ENCODE assay signal across 10 mouse cellular contexts in the genomic region with DNA sequence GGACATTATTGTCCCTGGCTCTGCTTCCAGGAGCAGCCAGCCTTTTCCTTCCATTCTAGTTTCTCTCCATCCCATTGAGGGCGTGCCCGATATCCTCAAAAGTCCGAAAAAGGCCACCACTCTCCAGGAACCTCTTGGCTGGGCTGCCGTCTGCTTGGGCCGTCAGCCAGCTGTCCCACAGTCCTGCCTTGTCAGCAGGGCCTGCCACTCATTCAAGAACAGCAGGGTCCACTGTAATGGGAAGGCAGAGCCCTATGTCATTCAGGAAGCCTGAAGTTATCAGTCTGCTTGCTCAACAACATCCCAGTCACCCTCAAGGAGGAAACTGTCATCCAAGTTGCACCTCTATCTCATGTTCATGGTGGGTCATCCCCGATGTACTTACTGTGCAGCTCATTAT.
DNase-seq lines count a peak whose midpoint lies in the region; ATAC-seq and TF ChIP-seq lines count a peak whose summit lies in the region.
"Had no signal": no experiment of that assay in that cellular context is flagged by ENCODE, and none has a peak within 500 bp of the region (broad histone marks: within the 10 kb centered on the region; RNA-seq: fewer than 3 reads in every experiment).

No protein-coding gene starts in this region.

- H3K4me3 ChIP-seq in heart, embryonic 11.5 days (ENCODE audit: low read depth, low read length), result no peak overlapping the region
- H3K4me3 ChIP-seq in lung, embryonic 16.5 days (ENCODE audit: low read length), result no peak overlapping the region
- H3K4me3 ChIP-seq in lung, adult 2 months (replicated peaks; ENCODE audit: extremely low read depth, low read depth, low read length), result no peak overlapping the region
- H3K4me3 ChIP-seq in forebrain, embryonic 16.5 days (replicated peaks; ENCODE audit: low read length), result no peak overlapping the region

- no peaks in the 10 kb centered on the region for H3K9me3 ChIP-seq in heart, embryonic 11.5 days (replicated peaks; ENCODE audit: control insufficient read depth, low read length)
- H3K9me3 ChIP-seq in lung, embryonic 16.5 days (ENCODE audit: control insufficient read depth, low read length), result no peaks in the 10 kb centered on the region
- H3K9me3 ChIP-seq in forebrain, embryonic 16.5 days (ENCODE audit: control insufficient read depth, low read length), result no peaks in the 10 kb centered on the region

- H3K9ac ChIP-seq in heart, embryonic 11.5 days (ENCODE audit: low read depth, low read length), result no peak overlapping the region
- no peak overlapping the region for H3K9ac ChIP-seq in lung, embryonic 16.5 days (ENCODE audit: low read length)
- H3K9ac ChIP-seq in forebrain, embryonic 16.5 days (replicated peaks; ENCODE audit: low read depth, low read length), result no peak overlapping the region

- ATAC-seq in heart, embryonic 11.5 days (replicated peaks; ENCODE audit: insufficient number of reproducible peaks, low FRiP score, low TSS enrichment), result no peak
- ATAC-seq in lung, embryonic 16.5 days (ENCODE audit: low read depth), result peak; percentile 76
- ATAC-seq in forebrain, embryonic 16.5 days, result no peak

- TF ChIP-seq CTCF in lung, adult 2 months (IDR thresholded peaks at IDR 0.05; ENCODE audit: insufficient read depth, low read length), result no peak

- TF ChIP-seq POLR2A in lung, adult 2 months (IDR thresholded peaks at IDR 0.05; ENCODE audit: borderline replicate concordance, extremely low read depth, low read depth, low read length), result no peak

- H3K27ac ChIP-seq in heart, embryonic 11.5 days (ENCODE audit: low read depth, low read length), result no peak overlapping the region
- H3K27ac ChIP-seq in lung, embryonic 16.5 days (ENCODE audit: low read length), result no peak overlapping the region
- no peak overlapping the region for H3K27ac ChIP-seq in forebrain, embryonic 16.5 days (ENCODE audit: low read length)

- no peak overlapping the region for H3K4me2 ChIP-seq in heart, embryonic 11.5 days
- no peak overlapping the region for H3K4me2 ChIP-seq in lung, embryonic 16.5 days (ENCODE audit: low read depth, low read length)
- H3K4me2 ChIP-seq in forebrain, embryonic 16.5 days (ENCODE audit: low read length), result no peak overlapping the region

- WGBS in heart, embryonic 11.5 days (ENCODE audit: insufficient replicate concordance), result 43% methylated on average over 6 of the region's 6 CpGs
- 43% methylated on average over 6 of the region's 6 CpGs for WGBS in lung, embryonic 16.5 days
- 37% methylated on average over 6 of the region's 6 CpGs for WGBS in lung, adult 2 months
- WGBS in forebrain, embryonic 16.5 days, result 61% methylated on average over 6 of the region's 6 CpGs

- no peaks in the 10 kb centered on the region for H3K36me3 ChIP-seq in heart, embryonic 11.5 days (ENCODE audit: control insufficient read depth, insufficient read depth, low read length)
- H3K36me3 ChIP-seq in lung, embryonic 16.5 days (ENCODE audit: control insufficient read depth, insufficient read depth, low read length), result no peaks in the 10 kb centered on the region
- H3K36me3 ChIP-seq in forebrain, embryonic 16.5 days (ENCODE audit: control insufficient read depth, insufficient read depth), result no peaks in the 10 kb centered on the region

- no peaks in the 10 kb centered on the region for H3K27me3 ChIP-seq in heart, embryonic 11.5 days (ENCODE audit: control insufficient read depth, insufficient read depth, low read length)
- H3K27me3 ChIP-seq in lung, embryonic 16.5 days (ENCODE audit: control insufficient read depth, insufficient read depth, low read depth, low read length), result no peaks in the 10 kb centered on the region
- no peaks in the 10 kb centered on the region for H3K27me3 ChIP-seq in forebrain, embryonic 16.5 days (replicated peaks; ENCODE audit: control insufficient read depth, insufficient read depth, low read length)
- H3K27me3 ChIP-seq: CH12.LX had no signal

- intact Hi-C loops in gastrocnemius, postnatal 36 days (cut with DNase I), result no loop called here

- DNase-seq in heart, adult 11 months, result peak; percentile 94
- DNase-seq in lung, adult 2 months, result no peak
- DNase-seq in gastrocnemius, postnatal 36 days, result peak; percentile 20 to 38
- peak; percentile 67 for DNase-seq in lung, postnatal 10 days
- DNase-seq in adrenal gland, postnatal 25 days, result no peak
- DNase-seq: thymus, postnatal 25 days had no signal

- H3K4me1 ChIP-seq in heart, embryonic 11.5 days (ENCODE audit: control insufficient read depth, insufficient read depth, low read length), result 0 out of 2 replicates have a peak, but pooled peaks cover 4% of the 10 kb centered on the region
- peaks cover 7% of the 10 kb centered on the region; the same call in 1 of the 2 replicates for H3K4me1 ChIP-seq in lung, embryonic 16.5 days (replicated peaks; ENCODE audit: control insufficient read depth, insufficient read depth, low read length)
- H3K4me1 ChIP-seq in lung, adult 2 months (ENCODE audit: control insufficient read depth, insufficient read depth, low read length), result no peaks in the 10 kb centered on the region
- H3K4me1 ChIP-seq in forebrain, embryonic 16.5 days (replicated peaks; ENCODE audit: control insufficient read depth, insufficient read depth, low read length), result no peaks in the 10 kb centered on the region

Comparison
In these comparisons a context has a peak if more than half of its experiments do, and no peak if none do; other contexts are left out.
1. DNase-seq: peak in heart, adult 11 months (single experiment), gastrocnemius, postnatal 36 days (2 of 2) and lung, postnatal 10 days (single experiment); none in lung, adult 2 months (single experiment) and adrenal gland, postnatal 25 days (single experiment).